Mouse (Mus musculus) left cerebral cortex, adult 11 months (tissue): ENCODE data around the gene D630023F18Rik.

Experiments used
- DNase-seq: peaks from one replicate; pipeline ENCODE4 v3.0.0; 2022; ENCODE audit warnings: low spot score

The D630023F18Rik gene

GRCm38 (mm10) chr1:65122574-65123372 is at the start of gene D630023F18Rik:
TSS of gene D630023F18Rik (minus strand) at chr1:65123214.
- no peak for DNase-seq

GRCm38 (mm10) chr1:65171579-65171978 is 48.6 kb upstream of the D630023F18Rik start:
- no peak for DNase-seq

GRCm38 (mm10) chr1:65169947-65170346 is 46.9 kb upstream of the D630023F18Rik start:
- no peak for DNase-seq

- no peak for DNase-seq
Measured at GRCm38 (mm10) chr1:65169536-65169935, 46.5 kb upstream of the D630023F18Rik start.

- no peak for DNase-seq
Measured at GRCm38 (mm10) chr1:65167496-65167895, 44.5 kb upstream of the D630023F18Rik start.

GRCm38 (mm10) chr1:65162210-65162609 is 39.2 kb upstream of the D630023F18Rik start:
- DNase-seq: no peak

GRCm38 (mm10) chr1:65156111-65156510 is 33.1 kb upstream of the D630023F18Rik start:
- DNase-seq: no peak

GRCm38 (mm10) chr1:65154814-65155213 is 31.8 kb upstream of the D630023F18Rik start:
- no peak for DNase-seq

GRCm38 (mm10) chr1:65147971-65148370 is 25.0 kb upstream of the D630023F18Rik start:
- DNase-seq: no peak

- no peak for DNase-seq
Measured at GRCm38 (mm10) chr1:65147326-65147725, 24.3 kb upstream of the D630023F18Rik start.

- DNase-seq: no peak
Measured at GRCm38 (mm10) chr1:65146601-65147000, 23.6 kb upstream of the D630023F18Rik start.

- DNase-seq: no peak
Measured at GRCm38 (mm10) chr1:65144783-65145182, 21.8 kb upstream of the D630023F18Rik start.

GRCm38 (mm10) chr1:65137560-65137959 is 14.5 kb upstream of the D630023F18Rik start:
- no peak for DNase-seq

- DNase-seq: no peak
Measured at GRCm38 (mm10) chr1:65132833-65133232, 9.8 kb upstream of the D630023F18Rik start.

GRCm38 (mm10) chr1:65131671-65132070 is 8.7 kb upstream of the D630023F18Rik start:
- DNase-seq: no peak

GRCm38 (mm10) chr1:65130226-65130625 is 7.2 kb upstream of the D630023F18Rik start:
- no peak for DNase-seq

- no peak for DNase-seq
Measured at GRCm38 (mm10) chr1:65129634-65130180, 6.7 kb upstream of the D630023F18Rik start.

GRCm38 (mm10) chr1:65119438-65119837 is 3.6 kb downstream of the D630023F18Rik start, which contains the start of gene Gm28845:
TSS of gene Gm28845 (minus strand) at chr1:65119558.
- DNase-seq: no peak

- DNase-seq: no peak
Measured at GRCm38 (mm10) chr1:65118150-65118913, 4.7 kb downstream of the D630023F18Rik start.

GRCm38 (mm10) chr1:65113536-65114172 is 9.4 kb downstream of the D630023F18Rik start:
- DNase-seq: no peak

- no peak for DNase-seq
Measured at GRCm38 (mm10) chr1:65112807-65113196, 10.2 kb downstream of the D630023F18Rik start.
